Comparison of ENCODE assay signal across 22 mouse cellular contexts in the genomic region with DNA sequence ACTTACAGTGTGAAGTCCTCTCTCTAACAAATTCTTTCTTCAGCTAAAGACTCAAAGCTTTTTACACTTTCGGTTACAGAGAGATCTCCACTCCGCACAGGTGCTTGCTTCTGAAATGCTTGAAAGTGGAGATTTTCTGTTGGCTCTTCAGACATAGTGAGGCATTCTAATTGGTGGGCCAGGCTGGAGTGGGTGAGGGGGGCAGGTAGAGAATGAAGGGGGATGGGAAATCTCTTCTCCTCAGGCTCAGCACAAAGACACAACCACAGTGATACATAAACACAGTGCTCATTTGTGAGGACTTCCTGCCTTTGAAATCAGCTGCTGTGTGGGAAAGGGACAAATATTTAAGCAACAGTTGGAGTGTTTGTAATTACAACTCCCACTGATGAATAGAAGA.
A peak's percentile ranks its signal among the peaks of the same experiment; 100 is the strongest.
DNase-seq lines count a peak whose midpoint lies in the region; ATAC-seq and TF ChIP-seq lines count a peak whose summit lies in the region.
"Had no signal": no experiment of that assay in that cellular context is flagged by ENCODE, and none has a peak within 500 bp of the region (broad histone marks: within the 10 kb centered on the region; RNA-seq: fewer than 3 reads in every experiment).

No protein-coding gene starts in this region.

- TF ChIP-seq POLR2A in thymus, adult 2 months (IDR thresholded peaks at IDR 0.05; ENCODE audit: control insufficient read depth, extremely low read depth, insufficient read depth, low read length, poor library complexity): no peak

- H3K27me3 ChIP-seq in forebrain, embryonic 15.5 days: no peaks in the 10 kb centered on the region
- 0 out of 2 replicates have a peak, but pooled peaks cover 5% of the 10 kb centered on the region for H3K27me3 ChIP-seq in forebrain, embryonic 13.5 days
- no peaks in the 10 kb centered on the region for H3K27me3 ChIP-seq in lung, postnatal 0 days (replicated peaks; ENCODE audit: insufficient read depth, low read length)
- no peaks in the 10 kb centered on the region for H3K27me3 ChIP-seq in thymus, adult 2 months (ENCODE audit: control insufficient read depth, insufficient read depth, low read length)
- H3K27me3 ChIP-seq in neural tube, embryonic 15.5 days (replicated peaks): no peaks in the 10 kb centered on the region
- H3K27me3 ChIP-seq: embryonic facial prominence, embryonic 15.5 days; limb, embryonic 12.5 days; liver, embryonic 13.5 days; neural tube, embryonic 13.5 days had no signal

- 60% methylated on average over 2 of the region's 2 CpGs for WGBS in forebrain, embryonic 15.5 days
- 65% methylated on average over 2 of the region's 2 CpGs for WGBS in forebrain, embryonic 13.5 days
- WGBS in lung, postnatal 0 days: 42% methylated on average over 2 of the region's 2 CpGs
- WGBS in thymus, adult 2 months: 43% methylated on average over 2 of the region's 2 CpGs
- WGBS in neural tube, embryonic 15.5 days: 69% methylated on average over 2 of the region's 2 CpGs

- H3K4me1 ChIP-seq in forebrain, embryonic 15.5 days: peaks cover 25% of the 10 kb centered on the region
- H3K4me1 ChIP-seq in forebrain, embryonic 13.5 days: peaks cover 35% of the 10 kb centered on the region
- H3K4me1 ChIP-seq in lung, postnatal 0 days (ENCODE audit: insufficient read depth, low read depth, low read length): no peaks in the 10 kb centered on the region; the same call in 1 of the 2 replicates
- H3K4me1 ChIP-seq in thymus, adult 2 months (replicated peaks; ENCODE audit: control insufficient read depth, insufficient read depth, low read length): peaks cover 13% of the 10 kb centered on the region
- H3K4me1 ChIP-seq in neural tube, embryonic 15.5 days: peaks cover 18% of the 10 kb centered on the region

- H3K4me2 ChIP-seq in forebrain, embryonic 15.5 days (replicated peaks): no peak overlapping the region
- H3K4me2 ChIP-seq in forebrain, embryonic 13.5 days: no peak overlapping the region
- no peak overlapping the region for H3K4me2 ChIP-seq in lung, postnatal 0 days (replicated peaks; ENCODE audit: low read depth, low read length)
- no peak overlapping the region for H3K4me2 ChIP-seq in neural tube, embryonic 15.5 days
- H3K4me2 ChIP-seq: embryonic facial prominence, embryonic 15.5 days; limb, embryonic 12.5 days; liver, embryonic 13.5 days; midbrain, embryonic 11.5 days; neural tube, embryonic 13.5 days had no signal

- no peaks in the 10 kb centered on the region for H3K36me3 ChIP-seq in forebrain, embryonic 15.5 days
- H3K36me3 ChIP-seq in forebrain, embryonic 13.5 days (ENCODE audit: poor library complexity, severe bottlenecking): no peaks in the 10 kb centered on the region
- no peaks in the 10 kb centered on the region for H3K36me3 ChIP-seq in lung, postnatal 0 days (ENCODE audit: insufficient read depth, low read length)
- H3K36me3 ChIP-seq in thymus, adult 2 months (ENCODE audit: control insufficient read depth, insufficient read depth, low read length): no peaks in the 10 kb centered on the region
- H3K36me3 ChIP-seq in neural tube, embryonic 15.5 days: no peaks in the 10 kb centered on the region
- H3K36me3 ChIP-seq: embryonic facial prominence, embryonic 15.5 days; limb, embryonic 12.5 days; liver, embryonic 13.5 days; neural tube, embryonic 13.5 days had no signal

- H3K27ac ChIP-seq in forebrain, embryonic 15.5 days (replicated peaks): no peak overlapping the region
- no peak overlapping the region for H3K27ac ChIP-seq in forebrain, embryonic 13.5 days
- 0 out of 2 replicates have a peak overlapping the region, but pooled peaks have one; percentile 48 for H3K27ac ChIP-seq in lung, postnatal 0 days (ENCODE audit: low read length)
- peak overlapping the region; percentile 78 for H3K27ac ChIP-seq in thymus, adult 2 months (ENCODE audit: control insufficient read depth, insufficient read depth, low read length)
- no peak overlapping the region for H3K27ac ChIP-seq in neural tube, embryonic 15.5 days (replicated peaks)
- H3K27ac ChIP-seq: embryonic facial prominence, embryonic 15.5 days; left cerebral cortex, adult 2 months; limb, embryonic 12.5 days; liver, embryonic 13.5 days; macrophage; neural tube, embryonic 13.5 days; stomach, postnatal 0 days had no signal

- H3K9ac ChIP-seq in forebrain, embryonic 15.5 days (replicated peaks): no peak overlapping the region
- no peak overlapping the region for H3K9ac ChIP-seq in forebrain, embryonic 13.5 days
- H3K9ac ChIP-seq in lung, postnatal 0 days (replicated peaks; ENCODE audit: low read depth): no peak overlapping the region
- no peak overlapping the region for H3K9ac ChIP-seq in neural tube, embryonic 15.5 days (replicated peaks)
- H3K9ac ChIP-seq: embryonic facial prominence, embryonic 15.5 days; limb, embryonic 12.5 days; liver, embryonic 13.5 days; neural tube, embryonic 13.5 days had no signal

- no peak overlapping the region for H3K4me3 ChIP-seq in forebrain, embryonic 15.5 days
- no peak overlapping the region for H3K4me3 ChIP-seq in forebrain, embryonic 13.5 days
- H3K4me3 ChIP-seq in lung, postnatal 0 days (ENCODE audit: low read depth, low read length): no peak overlapping the region
- no peak overlapping the region for H3K4me3 ChIP-seq in thymus, adult 2 months (ENCODE audit: control insufficient read depth, insufficient read depth, low read length)
- H3K4me3 ChIP-seq in neural tube, embryonic 15.5 days (replicated peaks): no peak overlapping the region
- H3K4me3 ChIP-seq: embryonic facial prominence, embryonic 15.5 days; left cerebral cortex, adult 2 months; limb, embryonic 12.5 days; liver, embryonic 13.5 days; neural tube, embryonic 13.5 days had no signal

- no peak for DNase-seq in lung, postnatal 0 days (ENCODE audit: low spot score)
- no peak for DNase-seq in lung, postnatal 10 days
- DNase-seq in thymus, adult 2 months: peak; percentile 50
- no peak for DNase-seq in layer of hippocampus, postnatal 36 days
- no peak for DNase-seq in urinary bladder, postnatal 10 days (ENCODE audit: low spot score)
- DNase-seq: adrenal gland, postnatal 36 days; cerebellum, postnatal 10 days; embryo, embryonic 11 days; heart, adult 18-20 months; liver, embryonic 13.5 days; right cerebral cortex, postnatal 14 days had no signal

- peak; percentile 62; the same call in 1 of the 2 replicates for ATAC-seq in forebrain, embryonic 15.5 days (replicated peaks)
- no peak for ATAC-seq in forebrain, embryonic 13.5 days
- no peak for ATAC-seq in lung, postnatal 0 days
- ATAC-seq in neural tube, embryonic 15.5 days (ENCODE audit: low FRiP score): no peak
- ATAC-seq: inflammation-experienced regulatory T-cells, adult 6 months had no signal

- H3K9me3 ChIP-seq in forebrain, embryonic 15.5 days: no peaks in the 10 kb centered on the region
- no peaks in the 10 kb centered on the region; the same call in 1 of the 2 replicates for H3K9me3 ChIP-seq in forebrain, embryonic 13.5 days (replicated peaks)
- no peaks in the 10 kb centered on the region for H3K9me3 ChIP-seq in lung, postnatal 0 days (ENCODE audit: low read length)
- no peaks in the 10 kb centered on the region for H3K9me3 ChIP-seq in neural tube, embryonic 15.5 days (replicated peaks)
- H3K9me3 ChIP-seq: embryonic facial prominence, embryonic 15.5 days; limb, embryonic 12.5 days; liver, embryonic 13.5 days; neural tube, embryonic 13.5 days had no signal

- no peak for TF ChIP-seq EP300 in lung, postnatal 0 days (IDR thresholded peaks at IDR 0.05)

- TF ChIP-seq CTCF in lung, postnatal 0 days (IDR thresholded peaks at IDR 0.05): no peak
- TF ChIP-seq CTCF in thymus, adult 2 months (IDR thresholded peaks at IDR 0.05; ENCODE audit: borderline replicate concordance, control insufficient read depth, extremely low read depth, insufficient read depth, low read length, poor library complexity): no peak

Comparison
In these comparisons a context has a peak if more than half of its experiments do, and no peak if none do; other contexts are left out.
1. H3K27ac ChIP-seq: peak in lung, postnatal 0 days (single experiment) and thymus, adult 2 months (single experiment); none in forebrain, embryonic 15.5 days (single experiment), forebrain, embryonic 13.5 days (single experiment) and neural tube, embryonic 15.5 days (single experiment).